Mouse (Mus musculus) kidney, adult 2 months (tissue): ENCODE results near the gene Pqlc2.

ENCODE experiments used
- CTCF ChIP-seq: fragments of 200-500 bp; conservative IDR thresholded peaks from 2 replicates; pipeline ENCODE4 v1.5.1; 2011; ENCODE audit warnings: low read depth, mild to moderate bottlenecking, control low read depth, low read length, moderate library complexity, mixed read lengths; ENCODE audit not compliant: insufficient read depth, insufficient read length
- POLR2A ChIP-seq: fragments of 200-500 bp; IDR thresholded peaks from one replicate; pipeline ENCODE4 v1.6.1; 2011; ENCODE audit warnings: low read depth, low read length, control low read depth

DNA sequence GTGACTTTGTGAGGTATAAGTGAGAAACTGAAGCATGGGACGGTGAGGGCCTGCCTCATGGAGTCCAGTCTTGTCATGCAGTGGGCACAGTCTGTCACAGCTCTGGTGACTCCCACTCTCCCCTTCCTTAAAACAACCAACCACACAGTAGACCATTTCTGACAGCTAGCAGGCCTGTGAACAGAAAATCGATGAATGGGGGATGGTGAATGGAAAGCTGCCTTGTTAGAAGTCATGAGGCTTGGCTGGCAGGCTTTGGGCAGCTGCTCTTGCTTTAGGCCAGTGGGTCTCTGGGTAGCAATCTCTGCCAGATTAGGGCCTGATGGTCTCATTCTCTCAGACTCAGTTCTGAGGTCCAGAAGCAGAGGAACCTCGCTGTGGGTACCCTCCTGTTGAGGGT is 66.3 kb downstream of the Pqlc2 start:
- TF ChIP-seq POLR2A (no peak), CTCF (no peak)
